Mouse (Mus musculus): ENCODE results near the gene Dhrs7b.
"Not testable (repeated sequence)": the region's sequence is repeated elsewhere in the genome, so short reads cannot be mapped to it uniquely, and the experiment has no call there.

The Dhrs7b gene

GRCm38 (mm10) chr11:60841467-60842200, 11.2 kb downstream of the Dhrs7b start:
- no peak for DNase-seq (ENCODE audit: low spot score)

GRCm38 (mm10) chr11:60843412-60843811, 13.0 kb downstream of the Dhrs7b start:
- no peak for DNase-seq (ENCODE audit: low spot score)

- DNase-seq (ENCODE audit: low spot score) = no peak
Measured at GRCm38 (mm10) chr11:60845415-60845814, 15.0 kb downstream of the Dhrs7b start.

- no peak for DNase-seq (ENCODE audit: low spot score)
Measured at GRCm38 (mm10) chr11:60856587-60856986, 26.2 kb downstream of the Dhrs7b start.

GRCm38 (mm10) chr11:60861993-60862392, 31.6 kb downstream of the Dhrs7b start:
- no peak for DNase-seq (ENCODE audit: low spot score)

GRCm38 (mm10) chr11:60863196-60863595, 32.8 kb downstream of the Dhrs7b start:
- no peak for DNase-seq (ENCODE audit: low spot score)

- DNase-seq (ENCODE audit: low spot score) = no peak
Measured at GRCm38 (mm10) chr11:60864166-60864565, 33.7 kb downstream of the Dhrs7b start.

GRCm38 (mm10) chr11:60864916-60865315, 34.5 kb downstream of the Dhrs7b start:
- DNase-seq (ENCODE audit: low spot score) = no peak

GRCm38 (mm10) chr11:60866021-60866420, 35.6 kb downstream of the Dhrs7b start:
- no peak for DNase-seq (ENCODE audit: low spot score)

- DNase-seq (ENCODE audit: low spot score) = no peak
Measured at GRCm38 (mm10) chr11:60867456-60867855, 37.0 kb downstream of the Dhrs7b start.

GRCm38 (mm10) chr11:60867904-60868303, 37.5 kb downstream of the Dhrs7b start:
- DNase-seq (ENCODE audit: low spot score) = no peak

- DNase-seq (ENCODE audit: low spot score) = not testable (repeated sequence)
Measured at GRCm38 (mm10) chr11:60869471-60869870, 39.0 kb downstream of the Dhrs7b start.

GRCm38 (mm10) chr11:60871409-60871808, 41.0 kb downstream of the Dhrs7b start:
- no peak for DNase-seq (ENCODE audit: low spot score)

GRCm38 (mm10) chr11:60873101-60873500, 42.7 kb downstream of the Dhrs7b start:
- DNase-seq (ENCODE audit: low spot score) = no peak

- DNase-seq (ENCODE audit: low spot score) = peak; percentile 79
Measured at GRCm38 (mm10) chr11:60878056-60878612, 47.7 kb downstream of the Dhrs7b start.

GRCm38 (mm10) chr11:60878675-60879294, 48.4 kb downstream of the Dhrs7b start, which contains the start of gene Tmem11:
Gene Tmem11 (minus strand): TSS chr11:60879272.
- peak; percentile 97 for DNase-seq (ENCODE audit: low spot score)

GRCm38 (mm10) chr11:60879423-60879822, 49.0 kb downstream of the Dhrs7b start:
- peak; percentile 55 for DNase-seq (ENCODE audit: low spot score)

- DNase-seq (ENCODE audit: low spot score) = no peak
Measured at GRCm38 (mm10) chr11:60880559-60880958, 50.1 kb downstream of the Dhrs7b start.

- no peak for DNase-seq (ENCODE audit: low spot score)
Measured at GRCm38 (mm10) chr11:60882386-60882785, 52.0 kb downstream of the Dhrs7b start.

GRCm38 (mm10) chr11:60886986-60887385, 56.6 kb downstream of the Dhrs7b start:
- DNase-seq (ENCODE audit: low spot score) = not testable (repeated sequence)

GRCm38 (mm10) chr11:60889861-60890260, 59.4 kb downstream of the Dhrs7b start:
- DNase-seq (ENCODE audit: low spot score) = no peak

- DNase-seq (ENCODE audit: low spot score) = no peak
Measured at GRCm38 (mm10) chr11:60890286-60890685, 59.9 kb downstream of the Dhrs7b start.

- DNase-seq (ENCODE audit: low spot score) = no peak
Measured at GRCm38 (mm10) chr11:60890744-60891143, 60.3 kb downstream of the Dhrs7b start.
